Mouse (Mus musculus): ENCODE measurements around the gene Tubg2.

GRCm38 (mm10) chr11:101148751-101149150 is 7.0 kb upstream of the Tubg2 start:
- TF ChIP-seq CTCF (IDR thresholded peaks at IDR 0.05; ENCODE audit: low read depth) = no peak
- no peak for TF ChIP-seq EP300 (IDR thresholded peaks at IDR 0.05; ENCODE audit: low read depth)

Measured in liver, postnatal 0 days (tissue).